Mouse (Mus musculus) embryonic fibroblast, embryonic 13.5 days (primary cell): ENCODE data around the gene Itgb1. TPM values are rescaled to one million over a fixed set of nuclear protein-coding genes. Genes with fewer than 3 reads are reported as not detected.

Experiments used
- H3K27ac ChIP-seq: 2 replicates; pipeline ENCODE4 v1.5.1; 2012; ENCODE audit warnings: low read length, control low read depth, inconsistent platforms; ENCODE audit not compliant: insufficient read depth
- H3K4me1 ChIP-seq: 2 replicates; pipeline ENCODE4 v1.6.1; 2011; ENCODE audit warnings: low read length; ENCODE audit not compliant: control insufficient read depth, insufficient read depth
- H3K4me3 ChIP-seq: 2 replicates; pipeline ENCODE4 v1.5.1; 2011; ENCODE audit warnings: mild to moderate bottlenecking, control low read depth, low read length; ENCODE audit not compliant: insufficient read depth
- CTCF ChIP-seq: IDR thresholded peaks from 2 replicates; pipeline ENCODE4 v1.5.1; 2011; ENCODE audit warnings: mild to moderate bottlenecking, control low read depth, low read length, moderate library complexity, borderline replicate concordance; ENCODE audit not compliant: insufficient read depth
- POLR2A ChIP-seq: IDR thresholded peaks from 2 replicates; pipeline ENCODE4 v1.6.1; 2011; ENCODE audit warnings: low read depth, mild to moderate bottlenecking, control low read depth, low read length, moderate library complexity
- polyA plus RNA-seq: library from polyadenylated mRNA; stranded (reverse); fragments of >200 nt; gene quantifications from 2 replicates; pipeline ENCODE4 v1.2.4, GENCODE M21; 2011; ENCODE audit warnings: low read depth; ENCODE audit not compliant: missing spikeins, insufficient read length

Gene Itgb1
- polyA plus RNA-seq, 1 experiment = 1,192 TPM

DNA sequence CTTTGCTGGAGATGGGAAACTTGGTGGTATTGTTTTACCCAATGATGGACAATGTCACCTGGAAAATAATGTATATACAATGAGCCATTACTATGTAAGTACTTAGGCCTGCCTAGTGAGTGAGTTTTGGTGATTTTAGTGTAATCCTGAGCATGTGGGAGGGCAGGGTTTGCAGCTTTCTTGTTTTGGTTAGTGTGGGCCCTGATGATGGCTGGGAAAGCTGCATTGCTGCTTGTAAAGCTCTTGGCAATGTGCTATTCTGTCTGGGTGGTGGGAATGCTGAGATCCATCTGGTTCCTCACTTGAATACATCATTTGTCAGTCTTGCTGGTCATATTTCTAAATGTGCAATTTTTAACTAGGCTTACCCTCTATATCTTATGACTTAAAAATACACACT, 30.7 kb downstream of the Itgb1 start:
- TF ChIP-seq POLR2A = no peak
- no peak for TF ChIP-seq CTCF

DNA sequence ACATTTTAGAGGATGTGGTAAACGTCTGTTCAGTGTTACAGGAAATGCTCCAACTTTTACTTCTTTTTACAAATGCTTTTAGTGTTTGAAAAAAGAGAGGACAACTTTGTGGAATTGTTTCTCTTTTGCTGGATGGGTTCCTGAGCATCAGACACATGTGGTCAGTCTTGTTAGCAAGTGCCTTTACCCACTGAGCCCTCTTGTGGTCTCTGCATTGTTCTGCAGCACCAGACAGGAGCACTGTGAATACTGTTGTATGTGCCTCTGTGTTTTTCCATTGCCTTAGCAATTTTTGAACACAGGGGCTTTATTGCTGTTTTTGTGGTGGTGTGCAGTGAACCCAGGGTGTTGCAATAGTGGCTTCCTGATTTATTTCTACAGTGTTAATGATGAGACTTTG, 39.4 kb downstream of the Itgb1 start:
- Histone ChIP-seq H3K27ac (no peak overlapping the region), H3K4me1 (peaks cover 2% of the 10 kb centered on the region; the same call in 1 of the 2 replicates), H3K4me3 (no peak overlapping the region)
- TF ChIP-seq POLR2A = no peak
- peak; percentile 55; the same call in 1 of the 2 replicates for TF ChIP-seq CTCF

More for the DNA sequence above, 30.7 kb downstream of the Itgb1 start:
- Histone ChIP-seq H3K4me1 (no peaks in the 10 kb centered on the region), H3K4me3 (no peak overlapping the region), H3K27ac (no peak overlapping the region)

DNA sequence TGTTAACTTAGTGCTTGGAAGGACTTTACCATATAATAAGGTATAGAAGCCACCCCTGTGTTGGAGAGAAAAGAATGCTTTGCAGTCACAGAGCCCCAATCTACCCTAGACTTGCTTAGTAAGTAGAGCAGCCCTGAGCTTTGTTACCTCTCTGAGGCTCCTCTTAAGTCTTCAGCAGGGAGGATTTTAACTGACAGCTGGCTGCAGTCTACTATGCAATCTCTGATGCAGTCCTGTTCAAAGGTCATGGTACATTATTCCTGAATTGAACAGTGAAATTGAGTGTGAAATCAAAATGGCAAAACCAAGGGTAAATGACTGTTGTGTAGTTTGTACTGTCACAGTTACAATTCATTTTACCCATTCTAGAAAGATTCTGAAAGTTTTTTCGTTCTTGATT, 41.8 kb downstream of the Itgb1 start:
- Histone ChIP-seq H3K4me3 (no peak overlapping the region), H3K27ac (peak overlapping the region; percentile 57), H3K4me1 (peaks cover 2% of the 10 kb centered on the region; the same call in 1 of the 2 replicates)
- TF ChIP-seq CTCF (no peak), POLR2A (no peak)

DNA sequence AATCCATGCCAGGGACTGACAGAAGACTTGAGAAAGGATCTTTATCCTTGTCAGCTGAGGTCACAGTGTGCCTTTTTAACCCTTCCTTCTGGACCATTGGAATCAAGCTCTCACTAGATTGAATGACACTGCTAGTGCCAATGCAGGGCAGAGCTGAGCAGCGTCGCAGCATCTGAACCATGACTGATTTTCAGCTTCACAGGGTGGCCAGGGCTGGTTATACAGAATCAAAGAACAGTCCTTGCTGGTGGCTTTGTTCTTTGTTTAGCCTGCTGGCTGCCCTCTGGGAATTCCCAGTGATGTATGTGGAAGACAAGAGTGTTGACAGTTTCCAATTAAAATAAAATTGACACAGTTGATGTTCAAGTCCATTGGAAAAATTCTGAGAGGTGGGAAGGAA, 46.8 kb downstream of the Itgb1 start:
- Histone ChIP-seq H3K27ac (no peak overlapping the region), H3K4me1 (peaks cover 2% of the 10 kb centered on the region; the same call in 1 of the 2 replicates), H3K4me3 (no peak overlapping the region)
- TF ChIP-seq CTCF = no peak
- TF ChIP-seq POLR2A = no peak

DNA sequence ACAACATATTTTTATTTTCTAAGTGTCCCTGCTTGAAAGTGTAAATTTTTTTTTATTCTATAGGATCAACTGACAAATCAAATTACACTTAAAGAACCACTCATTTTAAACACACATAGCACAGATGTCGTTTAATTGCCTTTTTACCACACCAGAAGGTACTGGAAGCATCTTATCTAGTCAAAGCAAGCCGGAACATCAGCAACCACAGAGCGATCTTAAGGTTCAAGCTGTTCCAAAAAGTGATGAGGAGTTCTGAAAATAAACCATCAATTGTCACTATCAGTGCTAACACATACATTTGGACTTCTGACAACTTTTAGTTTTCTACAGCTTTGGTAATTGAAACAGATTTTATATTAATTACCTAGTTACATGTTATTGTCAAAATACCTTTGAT, 48.7 kb downstream of the Itgb1 start:
- Histone ChIP-seq H3K4me1 (no peaks in the 10 kb centered on the region), H3K4me3 (no peak overlapping the region), H3K27ac (no peak overlapping the region)
- TF ChIP-seq POLR2A (no peak), CTCF (no peak)

DNA sequence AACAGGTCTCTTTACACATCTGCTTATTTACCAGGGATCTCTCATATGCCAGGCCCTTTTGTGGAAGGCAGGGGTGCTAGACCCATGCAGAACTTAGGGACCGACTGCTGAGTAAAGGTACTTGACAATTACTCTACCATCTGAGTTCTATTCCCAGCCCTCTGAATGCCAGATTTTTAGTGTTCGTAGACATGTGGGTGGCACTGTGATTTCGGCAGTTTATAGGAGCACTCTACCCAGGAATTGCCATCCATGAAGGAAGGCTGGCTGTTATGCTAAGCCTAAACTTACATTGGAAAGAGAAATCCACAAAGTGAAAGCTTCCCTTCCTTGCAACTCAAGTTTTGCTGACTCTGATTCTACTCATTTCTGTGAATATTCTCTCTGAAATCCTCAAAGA, 50.2 kb downstream of the Itgb1 start:
- no peak for TF ChIP-seq POLR2A
- TF ChIP-seq CTCF = no peak
- H3K4me1 ChIP-seq = no peaks in the 10 kb centered on the region
- no peak overlapping the region for H3K27ac ChIP-seq
- no peak overlapping the region for H3K4me3 ChIP-seq

Other genes starting within 250 kb of the Itgb1 start
- not detected in 2 replicates for gene Gm3952, start 113.0 kb downstream of the Itgb1 start, polyA plus RNA-seq